Mouse (Mus musculus): Measurements from ENCODE around the gene Hyal1.
A peak's percentile ranks its signal among the peaks of the same experiment; 100 is the strongest.
"Not testable (repeated sequence)": the region's sequence is repeated elsewhere in the genome, so short reads cannot be mapped to it uniquely, and the experiment has no call there.

Hyal1 gene

DNA sequence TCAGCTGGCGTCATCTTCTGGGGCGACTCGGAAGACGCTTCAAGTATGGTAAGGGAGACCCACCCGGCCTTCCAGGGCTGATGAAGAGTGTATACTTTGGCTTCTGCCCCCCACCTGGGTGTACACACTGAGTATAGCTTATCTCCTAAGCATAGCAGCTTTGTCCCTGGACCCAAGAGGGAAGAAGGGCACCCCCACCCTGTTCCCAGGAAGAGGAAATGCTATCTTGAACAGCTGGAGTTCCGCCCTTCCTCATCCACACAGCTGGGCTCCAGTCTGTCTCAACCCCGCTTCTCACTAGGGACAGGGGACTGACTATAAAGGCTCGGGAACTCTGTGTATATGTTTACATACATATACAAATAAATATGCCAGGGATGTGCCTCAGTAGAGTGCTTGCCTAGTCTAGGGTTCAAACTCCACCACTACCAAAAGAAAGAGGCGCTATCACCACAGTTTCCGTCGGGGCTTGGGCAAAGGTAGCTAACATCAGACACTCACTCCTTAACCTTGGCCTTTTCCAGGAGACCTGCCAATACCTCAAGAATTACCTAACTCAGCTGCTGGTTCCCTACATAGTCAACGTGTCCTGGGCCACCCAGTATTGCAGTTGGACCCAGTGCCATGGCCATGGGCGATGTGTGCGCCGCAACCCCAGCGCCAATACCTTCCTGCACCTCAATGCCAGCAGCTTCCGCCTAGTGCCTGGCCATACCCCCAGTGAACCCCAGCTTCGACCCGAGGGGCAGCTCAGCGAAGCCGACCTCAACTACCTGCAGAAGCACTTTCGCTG, 5.0 kb upstream of the Hyal1 start:
- no peak for DNase-seq (ENCODE audit: low spot score)

DNA sequence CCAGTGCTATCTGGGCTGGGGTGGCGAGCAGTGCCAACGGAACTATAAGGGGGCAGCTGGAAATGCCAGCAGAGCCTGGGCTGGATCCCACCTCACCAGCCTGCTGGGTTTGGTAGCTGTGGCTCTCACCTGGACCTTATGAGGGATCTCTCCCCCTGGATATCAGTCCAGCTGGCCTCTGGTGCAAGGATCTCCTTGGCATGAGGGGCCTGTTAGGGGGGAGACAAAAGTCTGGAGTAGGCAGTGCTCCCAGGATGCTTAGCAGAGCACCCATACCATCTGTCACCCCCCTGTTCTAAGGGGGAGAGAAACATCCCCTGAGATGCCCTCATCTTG, 4.4 kb upstream of the Hyal1 start:
- no peak for DNase-seq (ENCODE audit: low spot score)

DNA sequence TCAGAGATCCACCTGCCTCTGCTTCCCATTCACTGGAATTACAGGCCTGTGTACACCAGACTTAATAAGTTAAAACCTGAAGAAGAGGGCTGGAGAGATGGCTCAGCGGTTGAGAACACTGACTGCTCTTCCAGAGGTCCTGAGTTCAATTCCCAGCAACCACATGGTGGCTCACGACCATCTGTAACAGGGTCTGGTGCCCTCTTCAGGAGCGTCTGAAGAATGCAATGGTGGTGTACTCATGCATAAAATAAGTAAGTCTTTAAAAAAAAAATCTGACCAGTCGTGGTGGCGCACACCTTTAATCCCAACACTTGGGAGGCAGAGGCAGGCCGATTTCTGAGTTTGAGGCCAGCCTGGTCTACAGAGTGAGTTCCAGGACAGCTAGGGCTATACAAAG, 3.0 kb upstream of the Hyal1 start:
- DNase-seq (ENCODE audit: low spot score), result not testable (repeated sequence)

DNA sequence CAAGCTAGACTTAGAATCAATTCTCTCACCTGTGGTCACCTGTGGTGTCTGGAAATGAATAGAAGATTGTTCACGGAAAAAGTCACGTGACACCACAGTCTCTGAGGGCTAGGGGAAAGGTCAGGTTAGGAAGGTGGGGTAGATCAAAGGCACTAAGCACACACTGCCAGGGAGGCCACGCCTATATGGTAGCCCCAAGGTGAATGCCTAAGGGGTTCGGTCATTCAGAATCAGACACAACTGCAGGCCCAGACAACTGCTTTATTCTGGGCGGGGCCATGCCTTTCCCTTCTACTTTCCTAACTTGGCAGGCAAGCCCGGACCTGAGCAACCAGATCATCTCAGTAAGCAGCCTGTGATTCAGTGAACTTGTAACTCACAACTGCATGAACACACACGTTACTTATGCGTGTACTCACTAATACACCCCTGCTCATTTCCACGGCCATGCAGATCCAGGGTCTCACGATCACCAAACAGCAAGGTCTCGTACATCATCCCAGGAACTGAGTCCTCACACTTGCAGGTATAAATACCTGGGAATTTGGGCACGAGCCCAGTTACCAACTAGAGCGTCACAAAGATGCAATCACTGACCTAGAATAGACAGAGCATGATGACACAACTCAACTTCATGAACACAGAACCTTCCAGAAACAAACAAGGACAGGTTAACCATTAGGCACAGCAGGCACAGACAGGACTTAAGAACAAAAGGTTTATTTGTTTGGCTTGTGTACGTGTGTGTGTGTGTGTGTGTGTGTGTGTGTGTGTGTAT, 959 bp upstream of the Hyal1 start:
- no peak for DNase-seq (ENCODE audit: low spot score)

DNA sequence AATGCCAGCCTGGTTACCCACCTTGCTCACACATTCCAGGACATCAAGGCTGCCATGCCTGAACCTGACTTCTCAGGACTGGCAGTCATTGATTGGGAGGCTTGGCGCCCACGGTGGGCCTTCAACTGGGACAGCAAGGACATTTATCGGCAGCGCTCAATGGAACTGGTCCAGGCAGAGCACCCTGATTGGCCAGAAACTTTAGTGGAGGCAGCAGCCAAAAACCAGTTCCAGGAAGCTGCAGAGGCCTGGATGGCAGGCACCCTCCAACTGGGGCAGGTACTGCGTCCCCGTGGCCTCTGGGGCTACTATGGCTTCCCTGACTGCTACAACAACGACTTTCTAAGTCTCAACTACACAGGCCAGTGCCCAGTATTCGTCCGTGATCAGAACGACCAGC, 1.1 kb downstream of the Hyal1 start:
- no peak for DNase-seq (ENCODE audit: low spot score)

DNA sequence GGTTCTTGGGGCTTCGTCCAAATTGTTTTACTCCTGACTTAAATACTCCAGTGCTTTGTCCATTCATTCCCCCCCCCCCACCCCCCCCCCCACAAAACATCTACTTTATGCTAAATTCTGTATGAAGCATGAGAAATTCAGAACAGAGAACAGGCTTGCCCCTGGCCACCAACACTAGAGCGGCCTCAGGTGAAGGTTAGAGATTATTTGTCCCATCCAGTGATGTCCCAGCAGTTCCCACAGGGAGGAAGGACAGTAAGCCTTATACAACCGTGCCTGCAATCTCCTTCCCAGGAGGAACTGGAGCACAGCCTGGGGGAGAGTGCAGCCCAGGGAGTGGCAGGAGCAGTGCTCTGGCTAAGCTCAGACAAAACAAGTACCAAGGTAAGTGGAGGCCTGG, 1.9 kb downstream of the Hyal1 start, which contains the start of gene Naa80:
Gene Naa80, plus strand, starts transcription at position 301 of the 400 bp plus-strand sequence.
- no peak for DNase-seq (ENCODE audit: low spot score)

DNA sequence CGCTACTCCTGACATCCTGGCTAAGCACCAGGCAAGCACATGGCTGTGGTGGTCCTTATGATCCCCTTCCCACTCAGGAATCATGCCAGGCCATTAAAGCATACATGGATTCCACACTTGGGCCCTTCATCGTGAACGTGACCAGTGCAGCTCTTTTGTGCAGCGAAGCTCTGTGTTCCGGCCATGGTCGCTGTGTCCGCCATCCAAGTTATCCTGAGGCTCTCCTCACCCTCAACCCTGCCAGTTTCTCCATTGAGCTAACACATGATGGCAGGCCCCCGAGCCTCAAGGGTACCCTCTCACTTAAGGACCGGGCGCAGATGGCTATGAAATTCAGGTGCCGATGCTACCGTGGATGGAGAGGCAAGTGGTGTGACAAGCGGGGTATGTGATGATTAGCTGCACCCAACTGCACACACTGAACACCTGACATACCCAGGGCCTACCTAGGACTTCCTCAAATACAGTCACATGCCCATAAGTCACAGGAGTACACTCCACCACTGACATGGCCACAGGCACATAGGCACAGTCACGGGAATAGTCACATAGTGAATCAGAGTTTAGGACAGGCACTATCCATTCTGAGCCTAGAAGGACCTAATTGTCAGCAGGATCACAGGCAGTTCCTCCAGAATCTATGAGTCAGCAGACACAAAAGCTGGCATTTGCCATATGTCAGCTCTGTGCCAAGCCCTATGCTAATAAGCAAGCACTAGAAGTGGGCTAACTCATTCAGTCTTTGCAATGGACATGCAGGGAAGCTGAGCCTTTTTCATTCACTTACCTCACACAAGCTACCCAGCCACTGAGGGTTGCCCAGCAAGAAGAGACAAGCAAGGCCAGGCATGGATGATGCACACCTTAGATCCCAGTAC, 2.5 kb downstream of the Hyal1 start:
- DNase-seq (ENCODE audit: low spot score), result peak; percentile 48

DNA sequence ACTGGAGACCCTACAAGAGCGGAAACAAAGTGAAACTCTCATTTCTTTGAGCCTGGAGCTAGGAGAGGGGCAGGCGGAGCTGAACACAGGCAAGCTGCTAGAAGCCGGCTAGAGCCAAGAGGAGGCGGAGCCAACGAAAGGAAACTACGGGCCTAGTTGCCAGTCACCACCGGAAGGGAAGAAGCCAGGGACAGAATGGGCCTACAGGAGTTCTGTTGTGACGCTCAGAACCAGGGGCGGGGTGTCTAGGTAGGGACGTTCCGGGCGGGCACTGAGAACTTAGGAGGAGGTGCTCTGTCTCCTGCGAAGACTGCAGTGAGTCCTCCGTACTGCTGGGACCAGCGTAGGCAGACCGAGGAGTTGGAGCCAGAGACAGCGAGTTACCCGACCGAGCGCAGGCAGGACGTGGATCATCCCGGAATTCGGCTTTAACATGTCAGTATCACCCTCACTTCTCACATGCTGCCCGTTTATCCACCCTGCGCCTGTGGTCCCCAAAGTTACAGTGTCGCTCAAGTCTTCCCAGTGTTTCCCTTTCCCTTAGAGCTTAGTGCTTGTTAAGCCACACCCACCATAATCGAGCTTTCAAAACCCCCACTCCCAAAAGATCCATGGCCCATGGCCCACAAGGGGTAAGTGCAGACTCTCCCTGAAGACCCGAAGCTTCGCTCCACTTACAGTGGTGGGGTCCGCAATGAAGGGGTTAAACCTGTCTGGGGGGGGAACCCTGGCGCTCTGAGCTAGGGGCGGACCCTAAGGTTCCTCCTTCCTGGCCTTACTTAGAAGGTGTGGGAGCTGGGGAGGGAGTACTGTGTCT, 4.0 kb downstream of the Hyal1 start, which contains the start of gene Hyal3:
Gene Hyal3, plus strand, starts transcription at position 318 of the 817 bp plus-strand sequence.
- DNase-seq (ENCODE audit: low spot score), result peak; percentile 93

DNA sequence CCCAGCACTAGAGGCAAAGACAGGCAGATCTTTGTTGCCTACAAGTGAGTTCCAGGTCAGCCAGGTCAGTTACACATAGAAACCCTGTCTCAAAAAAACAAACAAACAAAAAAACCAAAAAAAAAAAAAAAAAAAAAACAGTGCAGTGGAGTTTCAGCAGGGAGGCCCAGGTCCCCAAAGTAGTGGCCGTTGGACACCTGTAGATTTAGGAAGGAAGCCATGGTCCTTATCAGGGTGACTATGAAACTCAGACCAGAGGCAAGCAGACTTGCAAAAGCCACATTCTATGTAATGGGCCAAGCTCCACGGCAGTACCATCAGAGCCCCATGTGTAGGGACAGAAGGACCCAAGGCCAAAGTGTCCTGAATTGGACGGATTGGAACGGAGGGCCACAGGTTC, 4.9 kb downstream of the Hyal1 start:
- DNase-seq (ENCODE audit: low spot score), result no peak

DNA sequence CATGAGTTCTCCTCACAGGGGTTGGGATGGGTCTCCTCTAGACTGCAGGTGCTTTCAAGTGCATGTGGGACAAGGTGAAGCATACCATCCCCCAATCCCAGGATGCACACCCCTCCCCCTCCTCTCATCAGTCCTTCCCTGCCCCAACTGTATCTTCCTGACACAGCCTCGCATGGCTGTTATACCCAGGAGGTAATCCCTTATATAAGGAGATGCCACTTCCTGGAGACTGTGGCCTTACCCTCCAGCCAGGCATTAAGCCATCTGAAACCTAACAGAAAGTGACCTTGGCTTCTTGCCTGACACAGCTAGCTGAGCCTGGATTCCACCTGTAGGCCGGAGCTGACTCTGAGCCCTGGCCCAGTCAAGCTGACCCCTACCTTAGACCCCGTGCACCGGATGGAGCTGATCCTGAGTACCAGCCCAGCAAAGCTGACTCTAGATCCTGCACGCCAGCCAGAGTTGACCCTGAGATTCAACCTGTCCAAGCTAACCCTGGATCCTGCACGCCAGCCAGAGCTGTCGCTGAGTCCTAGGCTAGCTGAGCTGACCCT, 5.9 kb downstream of the Hyal1 start:
- DNase-seq (ENCODE audit: low spot score), result no peak

DNA sequence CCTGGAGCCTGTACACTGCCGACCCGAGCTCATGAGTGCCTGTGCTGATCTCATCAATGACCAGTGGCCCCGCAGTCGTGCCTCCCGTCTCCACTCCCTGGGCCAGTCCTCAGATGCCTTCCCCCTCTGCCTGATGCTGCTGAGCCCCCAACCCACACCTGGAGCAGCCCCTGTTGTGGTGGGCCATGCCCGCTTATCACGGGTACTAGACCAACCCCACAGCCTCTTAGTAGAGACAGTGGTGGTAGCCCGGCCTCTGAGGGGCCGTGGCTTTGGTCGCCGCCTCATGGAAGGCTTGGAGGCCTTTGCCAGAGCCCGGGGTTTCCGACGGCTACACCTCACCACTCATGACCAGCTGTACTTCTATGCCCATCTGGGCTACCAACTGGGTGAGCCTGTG, 6.4 kb downstream of the Hyal1 start:
- no peak for DNase-seq (ENCODE audit: low spot score)

DNA sequence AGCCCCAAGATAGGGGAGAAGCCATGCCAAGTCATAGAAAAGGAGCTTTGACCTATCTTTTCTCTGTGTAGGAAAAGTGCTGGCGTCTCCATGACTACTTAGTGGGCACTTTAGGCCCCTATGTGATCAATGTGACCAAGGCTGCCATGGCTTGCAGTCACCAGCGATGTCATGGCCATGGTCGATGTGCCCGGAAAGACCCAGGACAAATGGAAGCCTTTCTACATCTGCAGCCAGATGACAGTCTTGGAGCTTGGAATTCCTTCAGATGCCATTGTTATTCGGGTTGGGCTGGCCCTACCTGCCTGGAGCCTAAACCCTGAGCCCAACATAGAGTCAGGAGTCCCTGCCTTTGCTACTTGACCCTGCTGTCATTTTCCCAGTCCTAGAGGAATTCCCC, 9.8 kb downstream of the Hyal1 start:
- no peak for DNase-seq (ENCODE audit: low spot score)

DNA sequence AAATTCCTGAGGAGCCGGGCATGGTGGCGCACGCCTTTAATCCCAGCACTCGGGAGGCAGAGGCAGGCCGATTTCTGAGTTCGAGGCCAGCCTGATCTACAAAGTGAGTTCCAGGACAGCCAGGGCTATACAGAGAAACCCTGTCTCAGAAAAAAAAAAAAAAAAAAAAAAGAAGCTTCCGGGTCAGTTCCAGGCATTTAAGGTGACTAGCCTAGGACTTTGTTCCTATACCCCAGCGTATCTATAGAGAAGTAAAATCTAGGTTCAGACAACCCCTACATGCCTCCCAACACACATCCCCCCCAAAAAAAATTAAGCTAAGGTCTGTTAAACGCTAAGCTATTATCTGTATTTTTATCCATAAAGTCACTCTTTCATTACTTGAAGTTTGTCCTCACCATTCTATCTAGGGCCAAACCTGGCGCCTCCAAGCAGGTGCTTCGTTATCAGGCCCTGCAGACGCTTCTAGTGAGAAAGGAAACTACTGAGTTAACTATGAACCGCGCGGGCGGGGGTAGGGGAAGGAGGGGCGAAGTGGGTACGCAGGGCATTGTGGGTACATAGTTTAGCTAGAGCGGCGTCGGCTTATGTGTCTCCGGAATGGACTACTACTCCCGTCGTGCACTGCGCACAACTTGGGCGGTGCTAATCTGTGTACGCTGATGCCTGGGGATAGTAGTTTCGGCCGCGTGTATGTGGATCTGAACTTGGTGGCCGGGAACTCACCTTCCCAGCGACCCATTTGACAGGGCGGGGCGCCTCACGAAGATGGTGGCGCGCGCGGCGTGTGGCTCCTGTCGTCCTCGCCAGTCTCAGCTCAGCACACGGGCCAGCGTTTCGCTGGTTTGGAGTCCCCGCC, 10.5 kb downstream of the Hyal1 start, which contains the start of gene Ifrd2:
Gene Ifrd2, plus strand, starts transcription at position 669 of the 859 bp plus-strand sequence.
- DNase-seq (ENCODE audit: low spot score), result peak; percentile 97

DNA sequence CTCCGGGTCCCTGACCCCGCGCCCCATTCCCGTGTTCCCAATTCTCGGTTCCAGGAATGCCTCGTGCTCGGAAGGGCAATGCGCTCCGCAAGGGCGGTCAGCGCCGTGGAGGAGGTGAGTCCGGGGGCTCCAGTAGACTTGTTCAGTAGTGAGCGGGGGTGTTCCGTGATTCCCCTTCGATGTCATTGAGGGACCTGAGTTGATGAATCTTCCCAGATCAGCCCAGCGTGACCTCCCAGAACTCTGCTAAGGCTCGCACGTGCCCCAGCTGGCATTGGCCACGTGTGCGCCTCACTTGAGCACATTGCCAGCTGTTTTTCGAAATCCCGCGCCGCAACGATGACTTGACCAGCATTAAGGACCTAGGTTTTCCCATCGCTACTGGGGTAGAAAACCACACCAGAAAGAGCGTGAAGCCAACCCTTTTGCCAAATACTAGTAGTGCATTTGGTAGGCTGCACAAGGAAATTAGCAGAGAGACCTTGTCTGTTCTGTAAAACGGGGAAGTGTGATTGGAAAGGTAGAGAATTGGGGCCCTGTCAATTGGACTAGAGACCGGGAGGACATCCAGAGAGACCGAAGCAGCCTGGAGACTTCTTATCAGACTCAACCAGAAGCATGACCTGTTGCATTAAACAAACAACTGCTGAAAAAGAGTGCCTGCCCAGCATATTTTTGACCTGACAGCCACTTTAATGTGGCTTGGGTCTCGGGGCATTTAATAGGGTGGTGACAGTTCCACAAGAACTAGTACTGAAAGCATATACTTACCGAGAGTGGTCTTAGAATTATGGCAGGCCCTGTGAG, 11.3 kb downstream of the Hyal1 start:
- peak; percentile 76 for DNase-seq (ENCODE audit: low spot score)

DNA sequence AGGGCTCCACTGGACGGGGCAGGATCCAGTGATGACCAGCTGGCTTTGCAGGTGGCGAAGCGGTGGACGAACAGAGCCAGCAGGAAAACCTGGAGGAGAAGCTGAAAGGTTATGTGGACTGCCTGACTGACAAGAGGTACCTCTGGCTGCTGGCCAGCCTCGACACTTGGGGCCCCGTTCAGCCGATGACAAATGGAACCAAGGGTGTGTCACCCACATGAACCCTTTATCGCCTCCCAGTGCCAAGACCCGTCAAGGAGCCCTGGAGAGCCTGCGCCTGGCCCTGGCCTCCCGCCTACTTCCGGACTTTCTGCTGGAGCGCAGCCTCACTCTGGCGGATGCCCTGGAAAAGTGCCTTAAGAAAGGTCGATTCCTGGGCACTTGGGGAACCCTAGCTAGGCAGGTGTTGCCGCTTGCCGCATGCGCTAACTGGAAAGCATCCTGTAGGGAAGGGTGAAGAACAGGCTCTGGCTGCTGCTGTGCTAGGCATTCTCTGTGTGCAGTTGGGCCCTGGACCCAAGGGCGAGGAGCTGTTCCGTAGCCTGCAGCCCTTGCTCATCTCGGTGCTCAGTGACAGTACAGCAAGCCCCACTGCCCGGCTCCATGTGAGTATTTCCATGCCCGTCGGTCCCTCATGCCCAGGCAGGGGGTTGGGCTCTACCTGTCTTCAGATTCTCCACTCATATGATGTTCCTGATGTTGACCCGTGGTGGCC, 13.5 kb downstream of the Hyal1 start:
- DNase-seq (ENCODE audit: low spot score), result no peak

DNA sequence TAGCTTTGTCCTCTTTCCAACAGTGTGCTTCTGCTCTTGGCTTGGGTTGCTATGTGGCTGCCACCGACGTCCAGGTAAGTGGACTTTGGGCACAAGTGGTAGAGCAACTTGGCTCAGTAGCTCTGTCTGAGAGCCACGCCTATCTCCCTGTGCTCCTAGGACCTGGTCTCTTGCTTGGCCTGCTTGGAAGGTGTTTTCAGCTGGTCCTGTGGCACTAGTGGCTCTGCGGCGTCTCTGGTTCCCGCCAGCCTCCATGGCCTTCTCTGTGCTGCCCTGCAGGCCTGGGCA, 14.0 kb downstream of the Hyal1 start:
- no peak for DNase-seq (ENCODE audit: low spot score)

DNA sequence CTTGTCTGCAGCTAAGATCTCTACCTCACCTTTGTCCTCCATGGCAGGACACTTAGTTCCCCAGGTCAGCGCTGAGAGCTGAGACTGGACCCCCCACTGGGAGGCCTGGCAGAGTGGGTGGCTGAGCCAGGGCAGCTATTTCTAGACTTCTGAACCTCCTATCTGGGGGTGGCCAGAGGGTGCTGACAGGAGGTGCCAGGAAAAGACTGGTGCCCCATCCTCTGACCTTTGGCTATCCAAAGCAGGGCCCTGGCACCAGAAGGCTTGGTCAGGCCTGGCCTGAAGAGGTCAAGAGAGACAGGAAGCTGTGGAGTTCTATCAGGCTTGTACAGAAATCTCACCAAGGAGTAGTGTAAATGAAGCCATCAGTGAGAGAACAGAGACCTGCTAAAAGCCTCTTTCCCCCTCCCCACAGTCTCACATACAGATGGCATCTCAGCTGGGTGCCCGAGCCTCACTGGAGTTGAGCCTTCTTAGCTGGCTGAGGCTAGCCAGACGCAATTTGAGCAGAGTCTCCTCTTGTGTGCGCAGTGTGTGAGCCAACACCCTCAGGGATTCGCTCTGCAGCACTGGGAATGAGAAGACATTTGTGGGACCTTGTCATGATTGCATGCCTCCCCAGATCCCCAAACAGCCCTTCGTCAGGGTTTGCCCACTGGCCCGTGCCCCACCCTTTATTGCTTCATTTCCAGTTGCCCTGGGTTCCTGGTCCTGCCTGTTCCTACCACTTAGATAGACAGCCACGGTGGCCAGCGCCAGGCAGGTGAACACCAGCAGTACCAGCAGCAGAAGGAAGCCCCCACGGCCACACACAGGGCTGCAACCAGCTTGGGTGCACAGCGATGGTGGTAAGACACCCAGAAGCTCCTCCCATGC, 16.6 kb downstream of the Hyal1 start:
- DNase-seq (ENCODE audit: low spot score), result peak; percentile 58

Measured in adipocyte (in vitro differentiated cells).